Mouse (Mus musculus): ENCODE measurements around the gene Spocd1. TPM values are rescaled to one million over a fixed set of nuclear protein-coding genes. Genes with fewer than 3 reads are reported as not detected.

Spocd1 gene
- total RNA-seq, 2 experiments from 2014 or later = not detected

- DNase-seq = no peak
Observed at GRCm38 (mm10) chr4:130005593-130005992, 76.5 kb downstream of the Spocd1 start.

- no peak for DNase-seq
Observed at GRCm38 (mm10) chr4:130006533-130006932, 77.5 kb downstream of the Spocd1 start.

Other genes starting within 250 kb of the Spocd1 start
- 1 to 10 TPM; 4.1 to 4.5 TPM for gene Tmem39b, start 232.4 kb upstream of the Spocd1 start, total RNA-seq (2021)
- 10 to 100 TPM; 34.3 to 38.7 TPM for gene Khdrbs1, start 186.9 kb upstream of the Spocd1 start, total RNA-seq (2021)
- gene Ptp4a2, start 118.0 kb upstream of the Spocd1 start, total RNA-seq (2021) = 100 to 1,000 TPM; 202 to 222 TPM
- 1 to 10 TPM; 2.1 to 2.4 TPM for gene Adgrb2, start 55.6 kb downstream of the Spocd1 start, total RNA-seq (2021)
- gene Col16a1, start 118.6 kb downstream of the Spocd1 start, total RNA-seq (2021) = 1 to 10 TPM; 4.5 to 4.6 TPM
- 10 to 100 TPM; 31.3 to 40.1 TPM for gene Pef1, start 173.3 kb downstream of the Spocd1 start, total RNA-seq (2021)
- gene Hcrtr1, start 210.1 kb downstream of the Spocd1 start, total RNA-seq (2021) = not detected
- gene Tinagl1, start 245.9 kb downstream of the Spocd1 start, total RNA-seq (2021) = 10 to 100 TPM; 55.7 to 66.1 TPM

All from heart, adult 18-20 months (tissue).